Mouse (Mus musculus): Measurements from ENCODE around the gene D030056L22Rik.

DNA sequence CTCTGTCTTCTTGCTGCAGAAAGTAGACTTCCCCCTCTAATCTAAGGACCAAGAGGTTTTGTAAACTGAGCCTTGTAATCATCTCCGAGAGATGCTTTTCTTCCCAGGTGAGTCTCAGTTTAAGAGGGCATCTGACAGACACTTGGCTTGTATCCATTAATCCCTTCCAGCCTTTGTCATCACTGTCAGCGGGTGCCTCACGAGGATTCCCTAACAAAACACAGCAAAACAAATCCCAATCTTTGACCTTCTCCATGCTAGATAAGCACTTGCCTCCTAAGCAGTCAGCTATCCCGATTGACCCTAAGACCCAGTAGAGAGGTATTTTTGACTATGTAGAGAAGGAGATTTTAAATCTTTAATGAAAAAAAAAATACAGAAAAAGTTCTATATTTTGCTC is 44.7 kb downstream of the D030056L22Rik start:
- TF ChIP-seq MAX (IDR thresholded peaks at IDR 0.05) (no peak), CTCF (IDR thresholded peaks at IDR 0.05; ENCODE audit: control insufficient read depth, insufficient read depth, insufficient read length) (no peak), MYOG (IDR thresholded peaks at IDR 0.05; ENCODE audit: control insufficient read depth, extremely low read depth, insufficient read length) (no peak), FOSL1 (IDR thresholded peaks at IDR 0.05; ENCODE audit: insufficient read depth, low read length, poor library complexity, severe bottlenecking) (no peak), MYOD1 (IDR thresholded peaks at IDR 0.05; ENCODE audit: control insufficient read depth, insufficient read length, low read depth) (no peak)

Data from C2C12 (cell line).